Mouse (Mus musculus): ENCODE data around the gene Cdh22. TPM values are rescaled to one million over a fixed set of nuclear protein-coding genes. Genes with fewer than 3 reads are reported as not detected.

Cdh22 gene
- polyA plus RNA-seq, 1 experiment from 2014 or later: 13.5 TPM

GRCm38 (mm10) chr2:165091433-165091965 is 143.2 kb downstream of the Cdh22 start:
- no peaks in the 10 kb centered on the region for H3K9me3 ChIP-seq (replicated peaks)
- H3K9ac ChIP-seq: no peak overlapping the region
- H3K36me3 ChIP-seq: no peaks in the 10 kb centered on the region
- peaks cover 13% of the 10 kb centered on the region for H3K4me1 ChIP-seq
- H3K4me3 ChIP-seq: no peak overlapping the region
- WGBS: 67% methylated on average over 8 of the region's 8 CpGs
- no peak overlapping the region for H3K27ac ChIP-seq
- ATAC-seq (ENCODE audit: low FRiP score): no peak
- H3K4me2 ChIP-seq (replicated peaks): no peak overlapping the region
- H3K27me3 ChIP-seq: peaks cover 15% of the 10 kb centered on the region; the same call in 1 of the 2 replicates

GRCm38 (mm10) chr2:165090650-165091049 is 144.0 kb downstream of the Cdh22 start, which contains the start of gene 1700025C18Rik:
1700025C18Rik (minus strand) TSS chr2:165090750.
- Histone ChIP-seq H3K27me3 (peaks cover 15% of the 10 kb centered on the region; the same call in 1 of the 2 replicates), H3K9me3 (replicated peaks) (no peaks in the 10 kb centered on the region), H3K36me3 (no peaks in the 10 kb centered on the region), H3K9ac (no peak within 1 kb of the TSS), H3K4me1 (peaks cover 6% of the 10 kb centered on the region), H3K27ac (no peak within 1 kb of the TSS), H3K4me2 (replicated peaks) (no peak within 1 kb of the TSS), H3K4me3 (no peak within 1 kb of the TSS)
- ATAC-seq (ENCODE audit: low FRiP score): no peak
- 85% methylated on average over 2 of the region's 2 CpGs for WGBS

GRCm38 (mm10) chr2:165089470-165089869 is 145.2 kb downstream of the Cdh22 start:
- 41% methylated on average over 14 of the region's 14 CpGs for WGBS
- H3K27me3 ChIP-seq: peaks cover 15% of the 10 kb centered on the region; the same call in 1 of the 2 replicates
- no peak overlapping the region for H3K4me2 ChIP-seq (replicated peaks)
- H3K4me1 ChIP-seq: peaks cover 4% of the 10 kb centered on the region; the same call in 1 of the 2 replicates
- no peak for ATAC-seq (ENCODE audit: low FRiP score)
- H3K27ac ChIP-seq: no peak overlapping the region
- H3K4me3 ChIP-seq: no peak overlapping the region
- H3K36me3 ChIP-seq: no peaks in the 10 kb centered on the region
- no peak overlapping the region for H3K9ac ChIP-seq
- no peaks in the 10 kb centered on the region for H3K9me3 ChIP-seq (replicated peaks)

- ATAC-seq (ENCODE audit: low FRiP score): no peak
- Histone ChIP-seq H3K4me2 (replicated peaks) (no peak overlapping the region), H3K4me3 (no peak overlapping the region), H3K9me3 (replicated peaks) (no peaks in the 10 kb centered on the region), H3K27ac (no peak overlapping the region), H3K4me1 (peaks cover 3% of the 10 kb centered on the region; the same call in 1 of the 2 replicates), H3K36me3 (no peaks in the 10 kb centered on the region), H3K27me3 (0 out of 2 replicates have a peak, but pooled peaks cover 6% of the 10 kb centered on the region), H3K9ac (no peak overlapping the region)
- WGBS: 78% methylated on average over 4 of the region's 4 CpGs
These were observed 148.0 kb downstream of the Cdh22 start for GRCm38 (mm10) chr2:165086634-165087033.

GRCm38 (mm10) chr2:165081257-165081656 is 153.4 kb downstream of the Cdh22 start:
- H3K4me3 ChIP-seq: no peak overlapping the region
- H3K4me2 ChIP-seq (replicated peaks): no peak overlapping the region
- ATAC-seq (ENCODE audit: low FRiP score): no peak
- WGBS: 31% methylated on average over 7 of the region's 7 CpGs
- H3K36me3 ChIP-seq: no peaks in the 10 kb centered on the region
- no peak overlapping the region for H3K9ac ChIP-seq
- H3K4me1 ChIP-seq: peaks cover 43% of the 10 kb centered on the region
- H3K27me3 ChIP-seq: peaks cover 49% of the 10 kb centered on the region
- no peaks in the 10 kb centered on the region for H3K9me3 ChIP-seq (replicated peaks)
- no peak overlapping the region for H3K27ac ChIP-seq

GRCm38 (mm10) chr2:165080657-165081056 is 154.0 kb downstream of the Cdh22 start:
- no peaks in the 10 kb centered on the region for H3K9me3 ChIP-seq (replicated peaks)
- peaks cover 55% of the 10 kb centered on the region for H3K27me3 ChIP-seq
- no peak overlapping the region for H3K9ac ChIP-seq
- H3K4me2 ChIP-seq (replicated peaks): no peak overlapping the region
- WGBS: 35% methylated on average over 9 of the region's 9 CpGs
- peaks cover 49% of the 10 kb centered on the region for H3K4me1 ChIP-seq
- no peak overlapping the region for H3K27ac ChIP-seq
- ATAC-seq (ENCODE audit: low FRiP score): no peak
- no peaks in the 10 kb centered on the region for H3K36me3 ChIP-seq
- no peak overlapping the region for H3K4me3 ChIP-seq

- 29% methylated on average over 10 of the region's 10 CpGs for WGBS
- ATAC-seq (ENCODE audit: low FRiP score): no peak
- peaks cover 70% of the 10 kb centered on the region for H3K27me3 ChIP-seq
- H3K9ac ChIP-seq: no peak overlapping the region
- no peak overlapping the region for H3K4me3 ChIP-seq
- H3K4me2 ChIP-seq (replicated peaks): no peak overlapping the region; the same call in 1 of the 2 replicates
- no peak overlapping the region for H3K27ac ChIP-seq
- H3K9me3 ChIP-seq (replicated peaks): no peaks in the 10 kb centered on the region
- no peaks in the 10 kb centered on the region for H3K36me3 ChIP-seq
- H3K4me1 ChIP-seq: peaks cover 50% of the 10 kb centered on the region
These were observed 156.0 kb downstream of the Cdh22 start for GRCm38 (mm10) chr2:165078605-165079004.

- Histone ChIP-seq H3K4me3 (no peak overlapping the region), H3K36me3 (no peaks in the 10 kb centered on the region), H3K27ac (no peak overlapping the region), H3K9me3 (replicated peaks) (no peaks in the 10 kb centered on the region), H3K9ac (no peak overlapping the region), H3K4me1 (peaks cover 53% of the 10 kb centered on the region), H3K4me2 (replicated peaks) (no peak overlapping the region), H3K27me3 (peaks cover 76% of the 10 kb centered on the region)
- WGBS: 71% methylated on average over 8 of the region's 8 CpGs
- ATAC-seq (ENCODE audit: low FRiP score): no peak
These were observed 156.6 kb downstream of the Cdh22 start for GRCm38 (mm10) chr2:165078045-165078444.

- Histone ChIP-seq H3K36me3 (no peaks in the 10 kb centered on the region), H3K27me3 (peaks cover 78% of the 10 kb centered on the region), H3K4me1 (peaks cover 53% of the 10 kb centered on the region), H3K9ac (peak overlapping the region; percentile 6; the same call in 1 of the 2 replicates), H3K9me3 (replicated peaks) (no peaks in the 10 kb centered on the region), H3K4me2 (replicated peaks) (peak overlapping the region; percentile 31), H3K27ac (peak overlapping the region; percentile 30; the same call in 1 of the 2 replicates), H3K4me3 (no peak overlapping the region)
- WGBS: 3% methylated on average over 9 of the region's 9 CpGs
- peak; percentile 75 for ATAC-seq (ENCODE audit: low FRiP score)
These were observed 157.6 kb downstream of the Cdh22 start for GRCm38 (mm10) chr2:165077055-165077454.

- Histone ChIP-seq H3K9ac (no peak overlapping the region), H3K4me2 (replicated peaks) (no peak overlapping the region), H3K4me1 (peaks cover 50% of the 10 kb centered on the region), H3K4me3 (no peak overlapping the region), H3K27me3 (peaks cover 75% of the 10 kb centered on the region), H3K9me3 (replicated peaks) (no peaks in the 10 kb centered on the region), H3K36me3 (no peaks in the 10 kb centered on the region), H3K27ac (no peak overlapping the region)
- WGBS: 41% methylated on average over 2 of the region's 2 CpGs
- peak; percentile 26; the same call in 1 of the 2 replicates for ATAC-seq (ENCODE audit: low FRiP score)
These were observed 159.7 kb downstream of the Cdh22 start for GRCm38 (mm10) chr2:165074937-165075336.

GRCm38 (mm10) chr2:165074081-165074884 is 160.4 kb downstream of the Cdh22 start:
- H3K4me2 ChIP-seq (replicated peaks): no peak overlapping the region

GRCm38 (mm10) chr2:165073381-165073781 is 161.3 kb downstream of the Cdh22 start:
- peaks cover 59% of the 10 kb centered on the region for H3K27me3 ChIP-seq
- H3K36me3 ChIP-seq: no peaks in the 10 kb centered on the region
- H3K4me2 ChIP-seq (replicated peaks): no peak overlapping the region
- no peak overlapping the region for H3K27ac ChIP-seq
- H3K4me3 ChIP-seq: no peak overlapping the region
- WGBS: 27% methylated on average over 9 of the region's 9 CpGs
- no peak for ATAC-seq (ENCODE audit: low FRiP score)
- H3K9me3 ChIP-seq (replicated peaks): no peaks in the 10 kb centered on the region
- no peak overlapping the region for H3K9ac ChIP-seq
- H3K4me1 ChIP-seq: peaks cover 37% of the 10 kb centered on the region

More at GRCm38 (mm10) chr2:165074081-165074884, 160.4 kb downstream of the Cdh22 start:
- Histone ChIP-seq H3K27ac (no peak overlapping the region), H3K27me3 (peaks cover 68% of the 10 kb centered on the region), H3K9me3 (replicated peaks) (no peaks in the 10 kb centered on the region), H3K9ac (no peak overlapping the region), H3K36me3 (no peaks in the 10 kb centered on the region), H3K4me3 (no peak overlapping the region), H3K4me1 (peaks cover 46% of the 10 kb centered on the region)
- WGBS: 55% methylated on average over 11 of the region's 11 CpGs
- ATAC-seq (ENCODE audit: low FRiP score): no peak

Measured in hindbrain, embryonic 12.5 days (tissue).